Mouse (Mus musculus): Measurements from ENCODE around the gene Anxa11. TPM values are rescaled to one million over a fixed set of nuclear protein-coding genes. Genes with fewer than 3 reads are reported as not detected.

The Anxa11 gene
- polyA plus RNA-seq, 1 experiment from 2014 or later, result 83.7 TPM

DNA sequence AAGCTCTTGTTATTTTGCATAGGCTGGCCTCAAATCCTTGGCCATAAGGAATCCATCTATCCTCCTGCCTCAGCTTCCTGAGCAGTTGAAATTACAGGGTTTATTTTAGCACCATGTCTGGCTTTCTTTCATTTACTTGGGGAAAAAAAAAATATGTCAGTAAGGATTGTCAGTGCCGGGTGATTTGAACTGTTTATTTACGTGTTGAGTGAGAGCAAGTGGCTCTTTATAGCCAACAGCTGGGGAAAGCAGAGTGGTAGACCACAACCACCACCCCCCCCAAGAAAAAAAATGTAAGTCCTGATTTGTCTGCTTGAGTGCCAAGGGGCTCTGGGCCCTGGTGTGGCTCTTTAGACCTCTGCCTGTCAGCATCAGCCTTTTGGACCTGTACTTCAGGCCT lies 21.8 kb downstream of the Anxa11 start:
- no peak overlapping the region for H3K4me3 ChIP-seq (replicated peaks; ENCODE audit: low read depth, low read length)
- 65% methylated on average over 2 of the region's 2 CpGs for WGBS
- no peak overlapping the region for H3K27ac ChIP-seq
- no peaks in the 10 kb centered on the region for H3K27me3 ChIP-seq (ENCODE audit: insufficient read depth, low read length)
- H3K9ac ChIP-seq (ENCODE audit: low read depth, low read length), result no peak overlapping the region
- no peak for TF ChIP-seq CTCF (IDR thresholded peaks at IDR 0.05; ENCODE audit: low read depth)
- no peaks in the 10 kb centered on the region for H3K9me3 ChIP-seq (replicated peaks; ENCODE audit: low read length)
- H3K4me2 ChIP-seq (ENCODE audit: low read length), result no peak overlapping the region
- ATAC-seq (replicated peaks; ENCODE audit: low FRiP score, low read depth) (no peak), DNase-seq (ENCODE audit: low spot score) (no peak)
- H3K36me3 ChIP-seq (ENCODE audit: insufficient read depth, low read length), result no peaks in the 10 kb centered on the region
- H3K4me1 ChIP-seq (replicated peaks; ENCODE audit: insufficient read depth, low read length), result peaks cover 2% of the 10 kb centered on the region; the same call in 1 of the 2 replicates

GRCm38 (mm10) chr14:25865251-25865650 lies 23.3 kb downstream of the Anxa11 start:
- Histone ChIP-seq H3K4me2 (ENCODE audit: low read length) (no peak overlapping the region), H3K27me3 (ENCODE audit: insufficient read depth, low read length) (no peaks in the 10 kb centered on the region), H3K4me3 (replicated peaks; ENCODE audit: low read depth, low read length) (no peak overlapping the region), H3K36me3 (ENCODE audit: insufficient read depth, low read length) (no peaks in the 10 kb centered on the region), H3K27ac (no peak overlapping the region), H3K4me1 (replicated peaks; ENCODE audit: insufficient read depth, low read length) (peaks cover 7% of the 10 kb centered on the region; the same call in 1 of the 2 replicates), H3K9ac (ENCODE audit: low read depth, low read length) (no peak overlapping the region), H3K9me3 (replicated peaks; ENCODE audit: low read length) (no peaks in the 10 kb centered on the region)
- WGBS, result 78% methylated on average over 5 of the region's 5 CpGs
- ATAC-seq (replicated peaks; ENCODE audit: low FRiP score, low read depth), result no peak
- TF ChIP-seq CTCF (IDR thresholded peaks at IDR 0.05; ENCODE audit: low read depth), result no peak
- DNase-seq (ENCODE audit: low spot score), result no peak

GRCm38 (mm10) chr14:25866384-25866783 lies 24.4 kb downstream of the Anxa11 start:
- no peaks in the 10 kb centered on the region for H3K27me3 ChIP-seq (ENCODE audit: insufficient read depth, low read length)
- H3K36me3 ChIP-seq (ENCODE audit: insufficient read depth, low read length), result no peaks in the 10 kb centered on the region
- no peak overlapping the region for H3K4me2 ChIP-seq (ENCODE audit: low read length)
- no peak overlapping the region for H3K9ac ChIP-seq (ENCODE audit: low read depth, low read length)
- ATAC-seq (replicated peaks; ENCODE audit: low FRiP score, low read depth), result no peak
- peaks cover 7% of the 10 kb centered on the region; the same call in 1 of the 2 replicates for H3K4me1 ChIP-seq (replicated peaks; ENCODE audit: insufficient read depth, low read length)
- H3K4me3 ChIP-seq (replicated peaks; ENCODE audit: low read depth, low read length), result no peak overlapping the region
- H3K9me3 ChIP-seq (replicated peaks; ENCODE audit: low read length), result no peaks in the 10 kb centered on the region
- TF ChIP-seq CTCF (IDR thresholded peaks at IDR 0.05; ENCODE audit: low read depth), result no peak
- no peak overlapping the region for H3K27ac ChIP-seq
- DNase-seq (ENCODE audit: low spot score), result no peak
- WGBS, result 69% methylated on average over 6 of the region's 6 CpGs

- H3K4me2 ChIP-seq (ENCODE audit: low read length), result no peak overlapping the region
- no peaks in the 10 kb centered on the region for H3K36me3 ChIP-seq (ENCODE audit: insufficient read depth, low read length)
- no peak overlapping the region for H3K9ac ChIP-seq (ENCODE audit: low read depth, low read length)
- H3K4me3 ChIP-seq (replicated peaks; ENCODE audit: low read depth, low read length), result no peak overlapping the region
- H3K9me3 ChIP-seq (replicated peaks; ENCODE audit: low read length), result no peaks in the 10 kb centered on the region
- peak overlapping the region; percentile 5; the same call in 1 of the 2 replicates for H3K27ac ChIP-seq
- H3K4me1 ChIP-seq (replicated peaks; ENCODE audit: insufficient read depth, low read length), result peaks cover 7% of the 10 kb centered on the region; the same call in 1 of the 2 replicates
- no peak for TF ChIP-seq CTCF (IDR thresholded peaks at IDR 0.05; ENCODE audit: low read depth)
- no peaks in the 10 kb centered on the region for H3K27me3 ChIP-seq (ENCODE audit: insufficient read depth, low read length)
- ATAC-seq (replicated peaks; ENCODE audit: low FRiP score, low read depth) (no peak), DNase-seq (ENCODE audit: low spot score) (no peak)
- WGBS, result 48% methylated on average over 11 of the region's 11 CpGs
These were observed 24.9 kb downstream of the Anxa11 start for GRCm38 (mm10) chr14:25866832-25867231.

GRCm38 (mm10) chr14:25867834-25868233 lies 25.9 kb downstream of the Anxa11 start:
- Histone ChIP-seq H3K4me3 (replicated peaks; ENCODE audit: low read depth, low read length) (no peak overlapping the region), H3K9ac (ENCODE audit: low read depth, low read length) (no peak overlapping the region), H3K27ac (no peak overlapping the region), H3K36me3 (ENCODE audit: insufficient read depth, low read length) (0 out of 2 replicates have a peak, but pooled peaks cover 5% of the 10 kb centered on the region), H3K9me3 (replicated peaks; ENCODE audit: low read length) (no peaks in the 10 kb centered on the region), H3K4me1 (replicated peaks; ENCODE audit: insufficient read depth, low read length) (peaks cover 12% of the 10 kb centered on the region; the same call in 1 of the 2 replicates), H3K27me3 (ENCODE audit: insufficient read depth, low read length) (no peaks in the 10 kb centered on the region), H3K4me2 (ENCODE audit: low read length) (no peak overlapping the region)
- TF ChIP-seq CTCF (IDR thresholded peaks at IDR 0.05; ENCODE audit: low read depth), result no peak
- 57% methylated on average over 6 of the region's 6 CpGs for WGBS
- DNase-seq (ENCODE audit: low spot score) (no peak), ATAC-seq (replicated peaks; ENCODE audit: low FRiP score, low read depth) (no peak)

DNA sequence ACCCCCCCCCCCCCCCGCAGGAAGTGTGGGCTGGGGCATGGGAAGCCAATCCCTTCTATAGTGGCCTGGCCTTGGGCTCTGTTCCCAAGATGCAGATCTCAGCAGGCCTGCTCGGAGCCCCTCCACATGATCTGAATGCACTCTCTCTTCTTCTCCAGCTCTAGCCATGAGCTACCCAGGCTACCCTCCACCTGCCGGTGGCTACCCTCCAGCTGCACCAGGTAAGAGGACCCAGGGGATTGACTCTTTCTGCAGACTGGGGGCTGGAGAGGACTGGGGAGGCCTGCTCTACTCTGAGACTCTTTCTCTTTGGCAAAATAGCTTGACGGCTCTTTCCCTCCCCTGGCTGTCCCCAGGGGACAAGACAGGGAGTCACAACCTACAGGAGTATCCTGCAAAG lies 26.8 kb downstream of the Anxa11 start:
- Histone ChIP-seq H3K9ac (ENCODE audit: low read depth, low read length) (no peak overlapping the region), H3K9me3 (replicated peaks; ENCODE audit: low read length) (no peaks in the 10 kb centered on the region), H3K27ac (no peak overlapping the region), H3K4me1 (replicated peaks; ENCODE audit: insufficient read depth, low read length) (peaks cover 12% of the 10 kb centered on the region; the same call in 1 of the 2 replicates), H3K4me2 (ENCODE audit: low read length) (no peak overlapping the region), H3K27me3 (ENCODE audit: insufficient read depth, low read length) (no peaks in the 10 kb centered on the region), H3K4me3 (replicated peaks; ENCODE audit: low read depth, low read length) (no peak overlapping the region), H3K36me3 (ENCODE audit: insufficient read depth, low read length) (peaks cover 10% of the 10 kb centered on the region; the same call in 1 of the 2 replicates)
- no peak for DNase-seq (ENCODE audit: low spot score)
- no peak for ATAC-seq (replicated peaks; ENCODE audit: low FRiP score, low read depth)
- no peak for TF ChIP-seq CTCF (IDR thresholded peaks at IDR 0.05; ENCODE audit: low read depth)
- 78% methylated on average over 4 of the region's 4 CpGs for WGBS
